Mouse (Mus musculus): ENCODE data around the gene Adsl. TPM values are rescaled to one million over a fixed set of nuclear protein-coding genes. Genes with fewer than 3 reads are reported as not detected.

Adsl gene
- polyA plus RNA-seq, 1 experiment from 2014 or later, result 77.0 TPM

DNA sequence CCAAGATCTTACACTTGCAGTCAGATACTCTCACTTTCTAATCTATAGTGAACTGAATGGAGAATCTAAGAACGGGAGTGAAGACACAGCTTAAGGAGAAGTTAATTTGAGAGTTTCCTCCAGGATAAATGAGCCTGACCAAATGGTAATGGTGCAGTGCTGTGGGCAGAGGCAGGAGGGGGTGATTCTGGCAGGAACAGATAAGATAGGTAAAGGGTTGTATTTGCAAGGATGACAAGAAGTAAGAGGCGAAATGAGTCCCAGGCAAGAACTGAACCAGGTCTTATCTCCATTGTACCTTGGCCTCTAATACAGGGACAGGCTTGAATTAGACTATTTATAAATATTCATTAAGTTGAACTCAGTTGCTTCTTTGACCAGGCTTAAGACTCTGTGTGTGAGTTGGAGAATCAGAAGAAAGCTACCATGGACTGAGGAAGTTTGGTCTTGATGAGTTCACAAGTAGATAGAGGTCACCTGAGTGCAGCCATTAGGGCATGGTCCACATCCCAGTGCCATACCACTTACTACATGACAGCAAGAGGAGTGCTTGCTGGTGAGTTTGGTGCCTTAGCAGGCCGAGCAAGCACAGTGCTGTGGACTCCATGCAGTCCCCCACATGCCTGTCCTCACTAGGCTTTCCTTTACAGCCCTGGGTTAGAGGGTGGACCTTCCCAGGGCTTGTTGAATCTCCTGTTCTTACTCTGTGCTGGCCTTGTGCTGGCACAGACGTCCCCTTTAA is 37.3 kb upstream of the Adsl start:
- H3K36me3 ChIP-seq (ENCODE audit: control insufficient read depth, insufficient read depth, low read length), result peaks cover 10% of the 10 kb centered on the region

GRCm38 (mm10) chr15:80912175-80912574 is 36.1 kb upstream of the Adsl start:
- Histone ChIP-seq H3K27ac (replicated peaks) (no peak overlapping the region), H3K36me3 (ENCODE audit: control insufficient read depth, insufficient read depth, low read length) (peaks cover 8% of the 10 kb centered on the region), H3K4me2 (replicated peaks; ENCODE audit: low read depth) (no peak overlapping the region), H3K9me3 (ENCODE audit: control insufficient read depth, low read length) (no peaks in the 10 kb centered on the region), H3K4me3 (ENCODE audit: low read depth, low read length) (no peak overlapping the region), H3K27me3 (ENCODE audit: control insufficient read depth, insufficient read depth, low read length) (no peaks in the 10 kb centered on the region), H3K9ac (ENCODE audit: low read length) (no peak overlapping the region), H3K4me1 (replicated peaks; ENCODE audit: control insufficient read depth, insufficient read depth) (no peaks in the 10 kb centered on the region)
- ATAC-seq (ENCODE audit: low FRiP score, low TSS enrichment) (no peak), DNase-seq (ENCODE audit: low spot score) (no peak)
- no peak for TF ChIP-seq CTCF (IDR thresholded peaks at IDR 0.05; ENCODE audit: low read depth)
- no peak for TF ChIP-seq EP300 (optimal IDR thresholded peaks at IDR 0.05)
- 85% methylated on average over 3 of the region's 3 CpGs for WGBS

More for the DNA sequence above, 37.3 kb upstream of the Adsl start:
- Histone ChIP-seq H3K9me3 (ENCODE audit: control insufficient read depth, low read length) (no peaks in the 10 kb centered on the region), H3K27me3 (ENCODE audit: control insufficient read depth, insufficient read depth, low read length) (no peaks in the 10 kb centered on the region), H3K9ac (ENCODE audit: low read length) (no peak overlapping the region), H3K4me3 (ENCODE audit: low read depth, low read length) (no peak overlapping the region), H3K4me1 (replicated peaks; ENCODE audit: control insufficient read depth, insufficient read depth) (no peaks in the 10 kb centered on the region), H3K27ac (replicated peaks) (no peak overlapping the region), H3K4me2 (replicated peaks; ENCODE audit: low read depth) (no peak overlapping the region)
- WGBS, result 91% methylated on average over 4 of the region's 4 CpGs
- TF ChIP-seq EP300 (optimal IDR thresholded peaks at IDR 0.05), result no peak
- TF ChIP-seq CTCF (IDR thresholded peaks at IDR 0.05; ENCODE audit: low read depth), result no peak
- ATAC-seq (ENCODE audit: low FRiP score, low TSS enrichment) (no peak), DNase-seq (ENCODE audit: low spot score) (no peak)

DNA sequence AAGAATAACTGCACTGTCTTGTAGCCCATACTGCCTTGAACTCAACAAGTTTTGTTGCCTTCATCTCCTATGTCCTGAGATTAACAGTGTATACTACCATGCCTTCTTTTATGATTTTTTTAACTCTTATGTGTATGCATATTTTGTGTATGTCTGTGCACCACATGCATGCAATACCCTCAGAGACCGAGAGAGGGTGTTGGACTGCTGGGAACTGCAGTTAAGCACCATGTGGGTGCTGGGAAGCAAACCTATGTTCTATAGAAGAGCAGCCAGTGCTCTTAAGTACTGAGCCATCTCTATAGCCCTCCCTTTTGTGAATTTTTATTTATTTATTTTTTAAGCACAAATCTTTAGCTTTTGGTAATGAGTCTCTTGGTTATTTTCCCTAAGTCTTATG is 34.5 kb upstream of the Adsl start:
- no peak overlapping the region for H3K9ac ChIP-seq (ENCODE audit: low read length)
- H3K27ac ChIP-seq (replicated peaks), result no peak overlapping the region
- TF ChIP-seq CTCF (IDR thresholded peaks at IDR 0.05; ENCODE audit: low read depth), result no peak
- no peak for TF ChIP-seq EP300 (optimal IDR thresholded peaks at IDR 0.05)
- ATAC-seq (ENCODE audit: low FRiP score, low TSS enrichment) (no peak), DNase-seq (ENCODE audit: low spot score) (no peak)
- peaks cover 14% of the 10 kb centered on the region for H3K36me3 ChIP-seq (ENCODE audit: control insufficient read depth, insufficient read depth, low read length)
- H3K4me1 ChIP-seq (replicated peaks; ENCODE audit: control insufficient read depth, insufficient read depth), result no peaks in the 10 kb centered on the region
- no peaks in the 10 kb centered on the region for H3K9me3 ChIP-seq (ENCODE audit: control insufficient read depth, low read length)
- WGBS, result 88% methylated on average over 1 of the region's 1 CpGs
- no peak overlapping the region for H3K4me2 ChIP-seq (replicated peaks; ENCODE audit: low read depth)
- no peaks in the 10 kb centered on the region for H3K27me3 ChIP-seq (ENCODE audit: control insufficient read depth, insufficient read depth, low read length)
- H3K4me3 ChIP-seq (ENCODE audit: low read depth, low read length), result no peak overlapping the region

DNA sequence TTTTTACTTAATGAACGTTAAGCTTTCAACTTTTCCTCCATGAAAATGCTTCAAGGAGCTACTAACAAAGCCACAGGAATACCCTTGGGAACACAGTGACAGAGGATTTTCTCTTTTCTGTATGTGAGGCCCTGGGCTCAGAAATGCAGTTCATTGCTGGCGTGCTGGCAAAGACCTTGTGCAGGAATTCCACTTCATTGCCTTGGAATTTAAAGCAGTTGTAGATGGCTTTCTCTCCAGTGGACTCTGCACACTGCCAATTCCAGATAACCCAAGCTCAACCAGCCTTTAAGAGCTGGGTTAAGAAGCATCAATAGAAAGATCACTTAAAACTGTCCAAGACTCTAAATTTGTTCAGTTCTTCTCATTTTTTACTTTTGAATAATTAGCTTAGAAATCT is 32.4 kb upstream of the Adsl start:
- ATAC-seq (ENCODE audit: low FRiP score, low TSS enrichment) (no peak), DNase-seq (ENCODE audit: low spot score) (no peak)
- H3K9me3 ChIP-seq (ENCODE audit: control insufficient read depth, low read length), result no peaks in the 10 kb centered on the region
- H3K4me1 ChIP-seq (replicated peaks; ENCODE audit: control insufficient read depth, insufficient read depth), result no peaks in the 10 kb centered on the region
- TF ChIP-seq EP300 (optimal IDR thresholded peaks at IDR 0.05), result no peak
- no peak for TF ChIP-seq CTCF (IDR thresholded peaks at IDR 0.05; ENCODE audit: low read depth)
- WGBS, result 68% methylated on average over 2 of the region's 2 CpGs
- H3K27ac ChIP-seq (replicated peaks), result no peak overlapping the region
- H3K4me3 ChIP-seq (ENCODE audit: low read depth, low read length), result no peak overlapping the region
- H3K4me2 ChIP-seq (replicated peaks; ENCODE audit: low read depth), result no peak overlapping the region
- no peak overlapping the region for H3K9ac ChIP-seq (ENCODE audit: low read length)
- no peaks in the 10 kb centered on the region for H3K27me3 ChIP-seq (ENCODE audit: control insufficient read depth, insufficient read depth, low read length)
- peaks cover 24% of the 10 kb centered on the region for H3K36me3 ChIP-seq (ENCODE audit: control insufficient read depth, insufficient read depth, low read length)

GRCm38 (mm10) chr15:80916621-80917020 is 31.7 kb upstream of the Adsl start:
- Histone ChIP-seq H3K4me2 (replicated peaks; ENCODE audit: low read depth) (no peak overlapping the region), H3K4me1 (replicated peaks; ENCODE audit: control insufficient read depth, insufficient read depth) (no peaks in the 10 kb centered on the region), H3K27ac (replicated peaks) (no peak overlapping the region), H3K9me3 (ENCODE audit: control insufficient read depth, low read length) (no peaks in the 10 kb centered on the region), H3K4me3 (ENCODE audit: low read depth, low read length) (no peak overlapping the region), H3K9ac (ENCODE audit: low read length) (no peak overlapping the region), H3K36me3 (ENCODE audit: control insufficient read depth, insufficient read depth, low read length) (peaks cover 23% of the 10 kb centered on the region), H3K27me3 (ENCODE audit: control insufficient read depth, insufficient read depth, low read length) (no peaks in the 10 kb centered on the region)
- ATAC-seq (ENCODE audit: low FRiP score, low TSS enrichment), result no peak
- DNase-seq (ENCODE audit: low spot score), result no peak
- TF ChIP-seq CTCF (IDR thresholded peaks at IDR 0.05; ENCODE audit: low read depth) (no peak), EP300 (optimal IDR thresholded peaks at IDR 0.05) (no peak)
- 82% methylated on average over 7 of the region's 7 CpGs for WGBS

GRCm38 (mm10) chr15:80920346-80920745 is 27.9 kb upstream of the Adsl start:
- TF ChIP-seq EP300 (optimal IDR thresholded peaks at IDR 0.05) (no peak), CTCF (IDR thresholded peaks at IDR 0.05; ENCODE audit: low read depth) (no peak)
- H3K36me3 ChIP-seq (ENCODE audit: control insufficient read depth, insufficient read depth, low read length), result peaks cover 27% of the 10 kb centered on the region; the same call in 1 of the 2 replicates
- H3K27ac ChIP-seq (replicated peaks), result no peak overlapping the region
- H3K4me1 ChIP-seq (replicated peaks; ENCODE audit: control insufficient read depth, insufficient read depth), result no peaks in the 10 kb centered on the region
- H3K4me2 ChIP-seq (replicated peaks; ENCODE audit: low read depth), result no peak overlapping the region
- H3K27me3 ChIP-seq (ENCODE audit: control insufficient read depth, insufficient read depth, low read length), result no peaks in the 10 kb centered on the region
- no peak overlapping the region for H3K9ac ChIP-seq (ENCODE audit: low read length)
- WGBS, result 96% methylated on average over 3 of the region's 3 CpGs
- no peaks in the 10 kb centered on the region for H3K9me3 ChIP-seq (ENCODE audit: control insufficient read depth, low read length)
- DNase-seq (ENCODE audit: low spot score) (no peak), ATAC-seq (ENCODE audit: low FRiP score, low TSS enrichment) (no peak)
- no peak overlapping the region for H3K4me3 ChIP-seq (ENCODE audit: low read depth, low read length)

Measured in stomach, postnatal 0 days (tissue).